Mouse (Mus musculus) heart, adult 18-20 months (tissue): ENCODE data around the gene Kmt2c. TPM values are rescaled to one million over a fixed set of nuclear protein-coding genes. Genes with fewer than 3 reads are reported as not detected.

ENCODE experiments used
- DNase-seq, 2 experiments: peaks; one replicate each; pipeline ENCODE4 v3.0.0; 2021 to 2022; ENCODE audit warnings: mixed read lengths in 1 of 2
- long read RNA-seq, 2 experiments: library from polyadenylated mRNA; stranded (forward); transcript quantifications; one replicate each; pipeline ENCODE4 v2.0.0; 2021
- total RNA-seq, 2 experiments: library from RNA; stranded (reverse); gene quantifications; 2 replicates each; pipeline ENCODE4 v1.2.3; 2021

Gene Kmt2c
- 10 to 100 TPM; 41.8 to 45.0 TPM for total RNA-seq
- long read RNA-seq, experiment 1, result 0 reads
- long read RNA-seq, experiment 2, partial matches to known transcripts, result 2 of 3 reads
- long read RNA-seq, experiment 2, other reads (novel, unspliced or antisense), result 1 of 3 reads

- DNase-seq, result peak in 1 of 2 experiments; percentile 86
These were observed at the start of gene Kmt2c for GRCm38 (mm10) chr5:25498346-25498820. Gene Kmt2c, minus strand, starts transcription at chr5:25498783.

GRCm38 (mm10) chr5:25546912-25547311 is 48.3 kb upstream of the Kmt2c start:
- DNase-seq, result no peak

GRCm38 (mm10) chr5:25544566-25544965 is 46.0 kb upstream of the Kmt2c start:
- peak; percentile 34 to 42 for DNase-seq

- peak; percentile 78 to 83 for DNase-seq
These were observed 45.5 kb upstream of the Kmt2c start for GRCm38 (mm10) chr5:25544061-25544460.

GRCm38 (mm10) chr5:25541661-25542060 is 43.1 kb upstream of the Kmt2c start:
- DNase-seq, result no peak

GRCm38 (mm10) chr5:25540921-25541320 is 42.3 kb upstream of the Kmt2c start:
- no peak for DNase-seq

- DNase-seq, result no peak
These were observed 41.8 kb upstream of the Kmt2c start for GRCm38 (mm10) chr5:25540412-25540811.

GRCm38 (mm10) chr5:25536921-25537409 is 38.4 kb upstream of the Kmt2c start:
- DNase-seq, result no peak

- DNase-seq, result no peak
These were observed 37.9 kb upstream of the Kmt2c start for GRCm38 (mm10) chr5:25536451-25536850.

GRCm38 (mm10) chr5:25535566-25535965 is 37.0 kb upstream of the Kmt2c start:
- DNase-seq, result no peak

- no peak for DNase-seq
These were observed 34.7 kb upstream of the Kmt2c start for GRCm38 (mm10) chr5:25533298-25533697.

- DNase-seq, result peak in 1 of 2 experiments; percentile 33
These were observed 33.9 kb upstream of the Kmt2c start for GRCm38 (mm10) chr5:25532256-25533147.

GRCm38 (mm10) chr5:25530629-25531028 is 32.0 kb upstream of the Kmt2c start:
- no peak for DNase-seq

GRCm38 (mm10) chr5:25529529-25530421 is 31.2 kb upstream of the Kmt2c start:
- DNase-seq, result peak; percentile 100

GRCm38 (mm10) chr5:25528851-25529528 is 30.4 kb upstream of the Kmt2c start:
- DNase-seq, result no peak

GRCm38 (mm10) chr5:25527971-25528370 is 29.4 kb upstream of the Kmt2c start:
- DNase-seq, result no peak

GRCm38 (mm10) chr5:25526926-25527325 is 28.3 kb upstream of the Kmt2c start:
- peak; percentile 34 to 48 for DNase-seq

- peak; percentile 60 to 81 for DNase-seq
These were observed 27.5 kb upstream of the Kmt2c start for GRCm38 (mm10) chr5:25526116-25526515.

GRCm38 (mm10) chr5:25521461-25521860 is 22.9 kb upstream of the Kmt2c start:
- no peak for DNase-seq

GRCm38 (mm10) chr5:25519820-25520219 is 21.2 kb upstream of the Kmt2c start:
- no peak for DNase-seq

- DNase-seq, result no peak
These were observed 19.0 kb upstream of the Kmt2c start for GRCm38 (mm10) chr5:25517550-25517949.
